Mouse (Mus musculus): ENCODE data around the gene Sertm1.

Gene Sertm1

GRCm38 (mm10) chr3:54915643-54916071 is at the start of gene Sertm1:
Gene Sertm1 (minus strand): TSS chr3:54915887.
- DNase-seq = peak; percentile 67

DNA sequence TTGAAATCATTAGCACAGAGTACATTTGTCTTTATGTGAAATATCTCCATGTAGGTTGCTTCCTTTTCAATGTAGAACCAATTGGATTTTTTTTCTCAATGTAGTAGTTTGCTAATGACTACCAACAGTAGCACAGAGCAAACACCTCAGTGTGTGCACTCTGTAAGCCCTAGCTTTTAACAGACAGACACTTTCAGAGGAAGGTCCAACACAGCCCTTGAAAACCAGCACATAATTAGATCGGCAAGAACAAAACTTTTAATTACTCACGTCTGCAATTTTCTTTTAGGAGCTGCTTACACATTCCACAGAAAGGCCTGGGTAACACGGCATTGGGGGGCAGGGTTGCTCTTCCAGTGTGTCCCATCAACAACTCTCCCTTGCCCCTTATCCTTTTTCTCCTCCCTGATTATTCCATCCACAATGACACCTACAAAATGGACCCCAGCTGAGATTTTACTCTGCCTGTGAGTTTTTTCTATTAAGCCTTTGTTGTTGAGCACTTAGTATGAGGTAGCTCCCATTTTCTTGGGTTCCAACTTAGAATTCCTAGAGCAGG is 49.3 kb upstream of the Sertm1 start:
- no peak for DNase-seq

- DNase-seq = no peak
Measured at GRCm38 (mm10) chr3:54943067-54943810, 27.6 kb upstream of the Sertm1 start.

- no peak for DNase-seq
Measured at GRCm38 (mm10) chr3:54934535-54934934, 18.8 kb upstream of the Sertm1 start.

DNA sequence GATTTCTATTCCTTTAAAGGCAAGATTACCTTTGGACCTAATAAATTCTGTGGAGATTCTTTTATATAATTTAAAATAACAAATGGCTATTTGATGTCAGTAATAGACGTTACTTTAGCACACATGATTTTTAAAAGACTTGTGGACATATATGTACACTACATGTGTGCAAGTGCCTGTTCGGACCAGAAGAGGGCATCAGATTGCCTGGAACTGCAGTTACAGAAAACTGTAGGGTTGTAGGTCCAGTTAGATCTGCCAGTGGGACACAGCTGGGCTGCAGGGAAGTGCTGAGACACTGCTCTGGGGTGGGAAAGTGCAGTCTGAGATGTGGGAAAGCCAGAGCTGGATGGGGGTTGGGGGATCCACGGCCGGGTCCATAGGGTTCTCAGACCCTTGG is 16.9 kb upstream of the Sertm1 start:
- DNase-seq = no peak

GRCm38 (mm10) chr3:54920425-54920824 is 4.7 kb upstream of the Sertm1 start:
- DNase-seq = no peak

GRCm38 (mm10) chr3:54914845-54915642 is 643 bp downstream of the Sertm1 start:
- DNase-seq = no peak

- no peak for DNase-seq
Measured at GRCm38 (mm10) chr3:54908878-54909277, 6.8 kb downstream of the Sertm1 start.

DNA sequence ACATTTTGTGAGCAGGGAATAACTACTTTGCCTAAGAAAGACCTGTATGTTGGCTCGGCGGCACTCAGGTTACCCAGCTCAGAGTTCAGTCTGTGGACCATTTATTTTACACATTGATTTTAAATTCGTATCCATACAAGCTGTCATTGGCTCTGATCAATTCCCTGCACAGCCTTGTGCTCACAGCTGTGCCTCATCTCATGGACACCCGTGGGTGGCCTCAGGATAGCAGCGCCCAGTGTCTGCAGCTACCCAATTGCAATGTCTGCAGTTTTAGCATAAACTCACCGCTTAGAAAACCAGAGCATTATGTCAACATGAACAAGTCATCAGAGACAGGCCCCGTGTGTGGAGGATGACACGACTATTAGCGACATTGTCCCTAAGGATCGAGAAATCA is 17.7 kb downstream of the Sertm1 start:
- no peak for DNase-seq

DNA sequence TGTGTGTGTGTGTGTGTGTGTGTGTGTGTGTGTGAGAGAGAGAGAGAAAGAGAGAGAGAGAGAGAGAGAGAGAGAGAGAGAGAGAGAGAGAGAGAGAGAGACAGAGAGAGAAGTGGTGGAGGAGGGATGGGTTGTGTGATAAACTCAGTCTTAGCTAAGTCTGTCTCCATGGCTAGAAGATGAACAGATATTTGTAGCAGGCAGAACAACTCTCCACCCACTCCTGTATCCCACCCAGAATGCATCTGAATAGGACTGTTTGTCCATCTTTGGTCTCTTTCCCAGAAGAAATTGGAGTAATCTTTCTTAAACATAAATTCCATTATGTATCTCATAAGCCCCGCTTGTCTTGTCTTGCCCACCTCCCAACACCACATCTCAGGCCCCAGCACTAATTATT is 20.8 kb downstream of the Sertm1 start:
- no peak for DNase-seq

GRCm38 (mm10) chr3:54892218-54892617 is 23.5 kb downstream of the Sertm1 start:
- no peak for DNase-seq

GRCm38 (mm10) chr3:54886501-54886900 is 29.2 kb downstream of the Sertm1 start:
- DNase-seq = no peak

Data from right cerebral cortex, postnatal 4 days (tissue).